10 mouse cellular contexts compared by ENCODE assay signal in the genomic region with DNA sequence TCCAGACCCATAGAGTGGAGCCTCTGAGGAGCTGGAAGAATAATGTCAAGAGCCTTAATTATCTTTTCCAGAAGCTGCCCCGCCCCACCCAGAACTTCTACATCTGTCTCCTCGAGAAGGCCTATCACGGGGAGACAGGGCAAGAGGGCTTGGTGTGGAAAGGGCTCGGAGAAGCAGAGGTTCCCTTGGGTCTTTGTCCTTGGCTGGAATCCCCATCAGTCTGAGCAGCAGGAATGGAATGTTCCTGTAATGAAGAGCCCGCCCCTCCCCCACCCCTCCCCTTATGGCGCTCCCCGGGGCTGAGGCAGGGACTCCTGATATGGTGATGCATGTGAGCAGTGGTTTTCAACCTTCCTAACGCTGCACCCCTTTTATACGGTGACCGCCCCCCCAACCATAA. TPM values are rescaled to one million over a fixed set of nuclear protein-coding genes. Genes with fewer than 3 reads are reported as not detected.
DNase-seq lines count a peak whose midpoint lies in the region; ATAC-seq lines count a peak whose summit lies in the region.
"Had no signal": no experiment of that assay in that cellular context is flagged by ENCODE, and none has a peak within 500 bp of the region (broad histone marks: within the 10 kb centered on the region; RNA-seq: fewer than 3 reads in every experiment).

No protein-coding gene starts in this region.

- H3K9me3 ChIP-seq in kidney, embryonic 14.5 days (ENCODE audit: control insufficient read depth, low read length): no peaks in the 10 kb centered on the region
- no peaks in the 10 kb centered on the region for H3K9me3 ChIP-seq in liver, embryonic 12.5 days (replicated peaks)
- H3K9me3 ChIP-seq in forebrain, embryonic 13.5 days (replicated peaks): no peaks in the 10 kb centered on the region

- no peak overlapping the region for H3K4me2 ChIP-seq in kidney, embryonic 14.5 days (replicated peaks; ENCODE audit: low read depth, low read length)
- 0 out of 2 replicates have a peak overlapping the region, but pooled peaks have one; percentile 2 for H3K4me2 ChIP-seq in liver, embryonic 12.5 days
- H3K4me2 ChIP-seq in forebrain, embryonic 13.5 days: no peak overlapping the region

- 34% methylated on average over 10 of the region's 10 CpGs for WGBS in kidney, embryonic 14.5 days
- WGBS in liver, embryonic 12.5 days (ENCODE audit: insufficient replicate concordance): 25% methylated on average over 10 of the region's 10 CpGs
- 47% methylated on average over 10 of the region's 10 CpGs for WGBS in forebrain, embryonic 13.5 days

- DNase-seq in kidney, adult 18-20 months: peak; percentile 34
- peak; percentile 73 for DNase-seq in ZHBTc4 (ENCODE audit: low read depth, low spot score)
- peak; percentile 69 for DNase-seq in heart, adult 8-10 months (ENCODE audit: low spot score)
- DNase-seq in yolk sac, embryonic 10.5 days (ENCODE audit: low spot score): no peak

- peaks cover 14% of the 10 kb centered on the region for H3K4me1 ChIP-seq in kidney, embryonic 14.5 days (ENCODE audit: control insufficient read depth, insufficient read depth, low read length)
- H3K4me1 ChIP-seq in liver, embryonic 12.5 days: peaks cover 40% of the 10 kb centered on the region
- peaks cover 13% of the 10 kb centered on the region for H3K4me1 ChIP-seq in forebrain, embryonic 13.5 days

- H3K27me3 ChIP-seq in kidney, embryonic 14.5 days (ENCODE audit: control insufficient read depth, insufficient read depth, low read length): peaks cover 18% of the 10 kb centered on the region
- H3K27me3 ChIP-seq in liver, embryonic 12.5 days (replicated peaks): peaks cover 52% of the 10 kb centered on the region
- peaks cover 36% of the 10 kb centered on the region for H3K27me3 ChIP-seq in forebrain, embryonic 13.5 days

- H3K4me3 ChIP-seq in kidney, embryonic 14.5 days (ENCODE audit: low read length): no peak overlapping the region
- H3K4me3 ChIP-seq in liver, embryonic 12.5 days: no peak overlapping the region
- H3K4me3 ChIP-seq in forebrain, embryonic 13.5 days: no peak overlapping the region

- H3K9ac ChIP-seq in kidney, embryonic 14.5 days (ENCODE audit: low read depth, low read length): no peak overlapping the region
- no peak overlapping the region for H3K9ac ChIP-seq in liver, embryonic 12.5 days
- no peak overlapping the region for H3K9ac ChIP-seq in forebrain, embryonic 13.5 days

- no peaks in the 10 kb centered on the region for H3K36me3 ChIP-seq in kidney, embryonic 14.5 days (ENCODE audit: control insufficient read depth, insufficient read depth, low read length)
- no peaks in the 10 kb centered on the region for H3K36me3 ChIP-seq in liver, embryonic 12.5 days
- H3K36me3 ChIP-seq in forebrain, embryonic 13.5 days (ENCODE audit: poor library complexity, severe bottlenecking): no peaks in the 10 kb centered on the region

- ATAC-seq in kidney, embryonic 14.5 days (ENCODE audit: low FRiP score, low TSS enrichment): no peak
- no peak for ATAC-seq in liver, embryonic 12.5 days
- no peak for ATAC-seq in forebrain, embryonic 13.5 days
- no peak for ATAC-seq in cerebellum, adult (ENCODE audit: insufficient number of reproducible peaks, low FRiP score, low TSS enrichment)

- no peak overlapping the region for H3K27ac ChIP-seq in kidney, embryonic 14.5 days (ENCODE audit: low read depth, low read length)
- no peak overlapping the region for H3K27ac ChIP-seq in liver, embryonic 12.5 days
- no peak overlapping the region for H3K27ac ChIP-seq in forebrain, embryonic 13.5 days

RNA-seq across cellular contexts. Expression of gene Trnp1, which starts 6.5 kb away (rescaled TPM):
- 1.4 and 1.6 TPM in 2 replicates for polyA plus RNA-seq in kidney, embryonic 14.5 days (2014; fragmentation: Nextera tagmentation; extraction: Ambion mirVana)
- total RNA-seq in heart, adult 8-10 months (2022): 1 to 10 TPM; 1.3 to 1.8 (median 1.6) TPM
- polyA plus RNA-seq in liver, embryonic 12.5 days (2016; fragmentation: Nextera tagmentation; extraction: Ambion mirVana): 0.14 and 0.27 TPM in 2 replicates
- 1.5 and 2.9 TPM in 2 replicates for polyA plus RNA-seq in forebrain, embryonic 13.5 days (2015; fragmentation: Nextera tagmentation; extraction: Ambion mirVana)
- polyA plus RNA-seq: liver, embryonic 16.5 days had no signal

RNA-seq across cellular contexts. Expression of gene Tent5b, which starts 11.9 kb away (rescaled TPM):
- polyA plus RNA-seq in kidney, embryonic 14.5 days (2014; fragmentation: Nextera tagmentation; extraction: Ambion mirVana): 0.35 and 0.94 TPM in 2 replicates
- 1 to 10 TPM; 1.3 to 3.0 (median 1.6) TPM for total RNA-seq in heart, adult 8-10 months (2022)
- polyA plus RNA-seq in liver, embryonic 12.5 days (2016; fragmentation: Nextera tagmentation; extraction: Ambion mirVana): 0.06 TPM in 1 of 2 replicates, not detected in the other
- 0.27 TPM in 1 of 2 replicates, not detected in the other for polyA plus RNA-seq in forebrain, embryonic 13.5 days (2015; fragmentation: Nextera tagmentation; extraction: Ambion mirVana)

RNA-seq across cellular contexts. Expression of gene Kdf1, which starts 27.0 kb away (rescaled TPM):
- polyA plus RNA-seq in kidney, embryonic 14.5 days (2014; fragmentation: Nextera tagmentation; extraction: Ambion mirVana): 15.3 and 21.4 TPM in 2 replicates
- not detected for total RNA-seq in heart, adult 8-10 months (2022)
- polyA plus RNA-seq in liver, embryonic 12.5 days (2016; fragmentation: Nextera tagmentation; extraction: Ambion mirVana): 0.26 and 0.44 TPM in 2 replicates
- polyA plus RNA-seq in forebrain, embryonic 13.5 days (2015; fragmentation: Nextera tagmentation; extraction: Ambion mirVana): 0.26 and 0.39 TPM in 2 replicates
- total RNA-seq: gastrocnemius, postnatal 4 days had no signal

RNA-seq across cellular contexts. Expression of gene Nudc, which starts 54.0 kb away (rescaled TPM):
- 285 and 287 TPM in 2 replicates for polyA plus RNA-seq in kidney, embryonic 14.5 days (2014; fragmentation: Nextera tagmentation; extraction: Ambion mirVana)
- 10 to 100 TPM; 66.4 to 92.0 (median 73.0) TPM for total RNA-seq in heart, adult 8-10 months (2022)
- 285 and 299 TPM in 2 replicates for polyA plus RNA-seq in liver, embryonic 12.5 days (2016; fragmentation: Nextera tagmentation; extraction: Ambion mirVana)
- 311 and 312 TPM in 2 replicates for polyA plus RNA-seq in forebrain, embryonic 13.5 days (2015; fragmentation: Nextera tagmentation; extraction: Ambion mirVana)

Comparison
In these comparisons a context has a peak if more than half of its experiments do, and no peak if none do; other contexts are left out.
1. RNA of gene Kdf1, which starts 27.0 kb away (polyA plus RNA-seq): 15.3 to 21.4 TPM in kidney, embryonic 14.5 days; 0.26 to 0.44 TPM in liver, embryonic 12.5 days and 0.26 to 0.39 TPM in forebrain, embryonic 13.5 days; every median in the first group is over 10 times any median in the second.